Mouse (Mus musculus) CD8-positive naive resting alpha-beta T cell, adult 2 months (primary cell): Measurements from ENCODE around the gene Gemin4.
"Not testable (repeated sequence)": the region's sequence is repeated elsewhere in the genome, so short reads cannot be mapped to it uniquely, and the experiment has no call there.

Experiments
- DNase-seq, 2 experiments: peaks; one replicate each; pipeline ENCODE4 v3.0.0; 2022; ENCODE audit warnings: low read depth in 2 of 2, low spot score in 2 of 2

Gene Gemin4

DNA sequence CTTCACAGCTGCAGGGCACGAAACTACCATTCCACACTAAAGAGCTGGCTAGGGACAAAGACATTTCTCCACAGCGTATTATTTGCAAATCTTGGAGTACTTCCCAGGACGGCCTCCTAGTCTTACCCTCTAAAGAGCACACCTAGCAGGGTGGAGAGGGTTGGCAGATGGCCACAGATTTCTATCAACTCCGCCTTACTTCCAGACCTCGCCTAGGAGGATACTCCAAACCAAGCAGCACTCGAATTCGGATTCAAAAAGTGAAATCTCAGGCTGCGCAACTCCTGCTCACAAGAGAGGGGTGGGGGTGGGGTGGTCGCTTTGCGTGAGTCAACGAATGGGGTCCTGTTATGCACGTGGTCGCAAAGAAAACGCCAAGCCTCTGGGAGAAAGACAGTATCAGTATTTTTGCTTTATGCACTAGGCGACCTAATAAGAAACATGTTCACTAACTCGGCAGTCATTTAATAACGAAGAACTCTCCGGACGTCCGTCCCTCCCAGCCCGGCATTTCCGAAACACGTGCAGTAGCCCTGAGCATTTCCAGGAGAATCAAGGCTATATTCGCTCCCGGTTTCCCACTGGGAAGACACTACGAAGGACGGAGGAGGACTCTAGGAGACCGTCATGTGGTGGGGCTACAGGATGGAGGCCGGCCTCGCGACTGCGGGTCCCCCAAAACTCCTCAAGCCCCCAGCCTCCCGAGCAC, 629 bp downstream of the Gemin4 start:
- DNase-seq = no peak

DNA sequence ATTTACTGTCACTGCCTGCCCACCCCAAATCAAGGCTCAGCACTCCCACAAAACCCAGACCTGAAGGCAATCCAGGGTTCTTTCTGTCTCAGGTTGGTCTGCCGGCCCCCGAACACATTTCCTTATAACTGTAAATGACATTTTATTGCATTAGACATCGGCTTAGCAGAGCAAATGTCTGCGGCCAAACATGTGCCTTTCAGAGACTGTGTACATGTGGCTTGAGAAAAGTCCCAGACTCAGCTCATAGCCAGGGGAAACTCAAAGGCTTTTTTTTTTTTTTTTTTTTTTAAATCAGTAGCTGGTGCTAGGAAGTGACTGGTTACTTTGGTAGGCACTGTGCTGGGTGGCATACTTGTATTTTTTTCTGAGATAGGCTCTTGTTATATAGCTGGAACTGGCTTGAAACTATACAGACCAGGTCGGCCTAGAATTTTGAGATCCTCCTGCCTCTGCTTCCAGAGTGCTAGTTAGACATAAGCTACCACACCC, 1.4 kb downstream of the Gemin4 start:
- DNase-seq = no peak

DNA sequence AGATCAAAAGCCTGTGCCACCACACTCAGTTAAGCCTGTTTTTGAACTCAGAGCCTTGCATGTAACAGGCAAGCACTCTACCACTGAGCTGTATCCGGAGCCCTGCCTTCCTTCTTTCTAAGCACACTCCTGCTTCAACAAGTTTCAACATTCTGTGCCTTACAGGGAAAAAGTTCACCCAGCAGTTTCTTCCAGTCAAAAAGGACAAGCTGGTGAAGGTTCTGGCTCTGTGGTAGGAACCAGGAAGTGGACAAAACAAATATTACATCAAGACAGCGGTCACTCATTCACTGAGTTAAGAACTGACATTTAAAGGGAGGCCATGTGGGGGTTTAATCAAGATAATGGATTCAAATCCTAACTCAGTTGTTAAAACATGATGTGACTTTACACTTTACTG, 2.5 kb downstream of the Gemin4 start:
- DNase-seq = no peak

DNA sequence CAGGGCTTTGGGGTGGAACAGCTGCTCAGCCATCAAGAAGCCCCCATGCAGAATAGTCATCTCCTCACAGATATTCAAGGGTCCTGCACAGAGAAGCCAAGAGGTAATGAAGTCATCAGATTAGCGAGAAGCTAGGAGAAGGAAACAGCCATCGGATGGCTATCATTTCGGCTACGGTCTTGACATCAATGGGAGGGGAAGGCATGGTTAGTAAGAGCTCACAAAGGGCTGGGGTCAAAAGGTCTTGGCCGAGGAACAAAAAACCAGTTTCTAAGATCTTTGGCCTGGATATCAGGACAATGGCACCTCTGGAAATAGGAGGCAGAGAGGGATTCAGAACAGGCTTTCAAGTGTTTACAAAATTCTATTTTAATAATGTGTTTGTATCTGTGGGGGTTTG, 3.6 kb downstream of the Gemin4 start:
- no peak for DNase-seq

DNA sequence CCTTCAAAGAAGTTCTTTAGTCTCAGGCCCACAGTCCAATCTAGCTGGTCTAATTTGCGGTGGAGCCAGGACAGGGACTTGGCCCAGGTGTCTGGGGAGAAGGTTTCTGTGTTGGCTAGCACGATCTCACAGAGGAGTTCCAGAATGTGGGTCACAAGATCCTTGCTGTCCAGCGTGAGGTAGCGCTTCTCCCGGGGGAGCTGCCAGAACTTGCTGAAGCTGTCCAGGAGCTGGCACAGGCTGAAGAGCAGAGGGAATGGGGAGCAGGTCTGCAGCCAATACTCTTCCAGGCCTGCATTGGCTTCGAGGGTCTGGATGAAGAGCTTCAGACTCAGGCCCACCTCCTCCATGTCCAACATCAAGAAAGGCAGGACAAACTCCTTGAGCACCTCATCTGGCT, 5.9 kb downstream of the Gemin4 start:
- not testable (repeated sequence) for DNase-seq

DNA sequence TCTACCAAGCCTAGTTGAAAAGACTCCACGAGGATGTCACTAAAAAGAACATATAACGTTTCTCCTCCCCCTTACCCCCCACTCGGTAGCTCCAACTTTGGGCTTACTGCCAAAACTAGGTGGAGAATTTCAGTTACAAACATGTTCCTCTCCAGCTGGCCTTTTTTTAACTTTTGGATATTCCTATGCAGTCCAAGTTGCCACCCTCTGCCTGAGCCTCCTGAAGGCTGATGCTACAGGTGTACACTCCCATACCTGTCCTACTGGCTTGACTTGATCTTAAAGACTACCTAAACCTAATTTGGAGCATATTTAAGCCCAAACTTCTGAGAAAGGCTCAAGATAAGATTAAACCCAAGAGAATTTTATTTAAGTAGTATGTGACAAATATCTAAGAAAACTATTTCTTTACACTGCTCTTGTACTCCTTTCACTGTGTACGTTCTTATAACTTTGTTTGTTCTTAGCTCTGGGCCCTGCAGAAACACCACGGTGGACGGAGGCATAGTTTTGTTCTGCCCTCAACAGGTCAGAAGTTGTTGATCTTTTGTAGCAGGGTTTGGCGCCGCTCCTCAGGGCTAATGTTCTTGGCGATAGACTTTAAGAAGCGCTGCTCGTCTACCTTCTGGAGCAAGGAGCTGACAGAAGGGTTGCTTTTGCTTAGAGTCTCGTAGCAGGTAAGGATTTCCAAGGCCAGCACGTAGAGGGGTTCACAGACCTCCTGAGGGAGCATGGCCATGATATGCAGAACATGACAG, 7.1 kb downstream of the Gemin4 start:
- no peak for DNase-seq

DNA sequence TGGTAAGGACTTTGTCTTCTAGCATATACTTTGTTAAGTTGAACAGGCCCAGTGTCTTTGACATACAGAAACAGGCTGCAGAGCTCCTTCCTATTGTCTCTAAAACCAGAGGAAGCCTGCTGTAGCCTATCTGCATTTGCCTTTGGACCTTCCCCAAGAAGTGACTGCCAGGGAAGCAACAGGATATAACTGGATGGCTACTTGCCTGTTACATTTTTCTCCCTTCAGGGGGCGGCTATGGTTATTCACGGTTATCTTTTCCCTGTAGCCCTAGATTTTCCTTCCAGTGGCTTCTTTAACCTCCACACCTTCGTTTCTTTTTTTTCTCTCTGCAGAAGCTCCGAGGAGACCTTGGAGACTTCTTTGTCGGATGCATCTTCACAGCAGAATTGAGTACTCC, 10.7 kb downstream of the Gemin4 start:
- DNase-seq = no peak

DNA sequence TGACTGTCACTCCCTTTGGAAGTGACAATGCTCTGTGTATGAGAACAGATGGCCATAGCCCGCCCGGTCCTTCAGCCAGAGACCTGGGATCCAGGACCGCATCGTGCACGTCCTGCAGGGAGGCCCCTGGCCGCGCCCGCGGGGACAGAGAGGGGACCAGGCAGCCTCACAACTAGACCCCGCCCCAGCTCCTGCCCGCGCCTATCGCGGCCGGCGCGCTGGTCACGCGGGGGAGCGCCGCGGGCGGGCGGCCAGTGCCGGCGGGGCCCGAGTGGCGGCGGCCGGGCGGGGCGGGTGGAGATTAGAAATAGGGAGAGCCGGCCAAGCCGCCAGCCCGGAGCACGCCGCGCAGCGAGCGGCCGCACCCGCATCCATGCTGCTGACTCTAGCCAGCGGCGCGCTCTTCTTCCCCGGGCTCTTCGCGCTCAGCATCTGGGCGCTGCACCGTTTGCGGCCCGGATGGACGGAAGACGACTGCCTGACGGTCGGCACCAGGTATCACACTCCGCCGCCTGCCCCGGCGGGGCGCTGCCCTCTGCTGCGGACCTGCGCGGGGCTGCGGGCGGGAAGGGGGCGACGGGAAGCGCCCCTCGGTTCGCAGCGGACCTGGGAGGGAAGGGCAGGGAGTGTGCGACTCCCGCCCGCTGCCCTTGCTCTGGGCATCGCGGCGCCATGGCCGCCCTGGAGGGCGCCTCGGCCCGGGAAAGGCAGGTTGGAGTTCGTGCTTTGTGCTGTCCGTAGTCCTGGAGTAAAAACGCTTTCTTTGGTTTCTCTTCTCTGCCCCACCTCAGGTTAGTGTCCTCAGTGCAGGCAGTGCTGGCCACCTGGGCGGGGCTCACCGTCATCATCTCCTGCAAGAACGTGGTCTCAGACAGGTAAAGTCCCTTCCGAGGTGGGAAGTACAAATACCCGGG, 15.4 kb downstream of the Gemin4 start:
- peak; percentile 10 to 28 for DNase-seq

DNA sequence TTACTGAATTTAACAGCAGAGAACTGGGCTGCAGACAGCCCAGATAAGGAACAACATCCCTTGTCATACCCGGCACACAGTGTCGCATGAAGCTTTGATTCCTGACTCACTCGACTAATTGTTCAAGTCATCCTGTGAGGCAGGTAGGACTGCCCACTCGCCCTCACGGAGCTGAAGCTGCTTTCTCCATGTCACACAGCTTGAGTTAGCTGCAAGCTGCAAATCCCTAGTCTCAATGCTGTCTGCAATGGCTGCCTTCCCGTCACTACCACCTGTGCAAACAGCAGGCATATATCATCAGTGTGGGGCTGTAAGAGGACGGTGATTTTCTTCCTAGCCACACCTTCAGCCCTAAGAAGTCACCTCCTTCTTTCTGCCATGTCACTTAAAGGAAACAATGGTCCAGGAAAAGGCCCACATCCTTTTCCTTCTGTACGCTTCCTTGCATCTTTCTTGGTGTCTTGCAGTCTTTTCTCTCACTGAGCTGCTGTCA, 20.4 kb downstream of the Gemin4 start:
- no peak for DNase-seq

DNA sequence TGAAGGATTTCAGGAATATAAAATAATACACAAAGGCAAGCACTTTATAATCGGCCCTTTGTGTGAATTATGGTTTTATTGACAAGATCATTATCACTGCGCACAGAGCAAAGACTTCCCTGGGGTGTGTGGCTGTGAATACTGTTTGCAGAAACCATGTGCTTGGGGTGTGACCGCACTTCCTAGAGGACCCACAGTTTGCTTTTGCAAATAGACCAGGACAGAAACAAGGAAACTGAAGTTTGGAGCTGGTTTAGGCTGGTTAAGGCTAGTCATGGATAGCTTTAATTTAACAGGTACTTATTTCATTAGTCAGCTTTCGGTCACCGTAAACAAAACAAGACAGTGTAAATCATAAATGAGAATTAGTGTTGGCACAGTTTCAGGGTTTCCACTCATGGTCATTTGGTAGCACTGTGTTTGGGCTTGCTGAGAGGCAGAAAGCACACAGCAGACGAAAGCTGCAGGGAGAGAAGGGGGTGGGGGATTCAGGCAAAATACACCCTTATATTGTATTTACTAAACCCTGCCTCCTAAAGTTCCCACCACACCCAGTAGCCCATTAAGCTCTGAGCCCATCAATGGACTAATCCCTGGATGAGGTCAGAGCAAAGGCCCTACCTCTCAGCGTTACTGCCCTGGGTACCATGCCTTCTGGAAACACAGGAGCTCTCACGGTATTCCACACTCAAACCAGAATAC, 21.0 kb downstream of the Gemin4 start:
- no peak for DNase-seq

DNA sequence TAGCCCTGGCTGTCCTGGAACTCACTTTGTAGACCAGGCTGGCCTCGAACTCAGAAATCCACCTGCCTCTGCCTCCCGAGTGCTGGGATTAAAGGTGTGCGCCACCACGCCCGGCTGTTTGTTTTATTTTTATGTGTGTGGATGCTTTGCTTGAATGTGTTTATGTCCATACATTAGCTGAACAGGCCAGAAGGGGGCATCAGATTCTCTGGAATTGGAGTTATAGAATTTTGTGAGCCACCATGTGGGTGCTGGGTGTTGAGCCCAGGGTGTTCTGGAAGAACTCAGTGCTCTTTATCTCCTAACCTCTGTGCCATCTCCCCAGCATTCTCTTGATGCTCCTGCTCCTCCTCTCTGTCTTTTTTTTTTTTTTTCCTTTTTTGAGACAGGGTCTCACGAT, 30.6 kb downstream of the Gemin4 start:
- DNase-seq = no peak

DNA sequence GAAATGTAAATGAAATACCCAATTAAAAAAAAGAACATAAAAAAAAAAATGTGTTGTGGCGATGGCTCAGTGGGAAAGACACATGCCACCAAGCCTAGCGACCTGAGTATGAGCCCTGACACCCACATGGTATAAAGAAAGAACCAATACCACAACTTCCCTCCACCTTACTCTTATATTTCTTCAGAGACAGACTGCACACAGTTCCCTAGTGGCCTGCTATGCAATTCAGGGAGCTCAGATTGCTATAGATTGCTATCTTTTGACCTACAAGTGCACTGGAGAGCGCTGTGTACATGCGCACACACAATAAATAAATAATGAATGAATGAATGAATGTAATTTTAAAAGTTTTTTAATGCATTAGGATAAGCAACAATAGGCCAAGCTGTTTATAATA, 33.7 kb downstream of the Gemin4 start:
- DNase-seq = no peak

DNA sequence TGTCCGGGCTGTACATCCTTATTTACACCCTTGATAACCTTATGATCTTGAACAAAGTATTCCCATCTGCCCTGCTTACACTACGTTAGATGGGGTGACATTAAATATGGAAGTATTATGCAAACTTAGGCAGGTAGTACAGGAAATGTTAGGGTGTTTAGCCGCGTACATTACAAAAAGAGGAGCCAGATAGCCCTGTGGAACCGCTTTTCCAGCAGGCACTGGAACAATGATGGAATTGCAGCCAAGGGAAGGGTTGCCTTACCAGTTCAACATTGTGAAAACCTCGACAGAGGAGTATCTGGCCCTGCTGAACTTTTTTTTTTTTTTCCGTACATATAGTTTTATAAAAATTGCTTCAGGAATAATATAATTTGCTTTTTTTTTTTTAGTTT, 37.3 kb downstream of the Gemin4 start:
- DNase-seq = no peak

DNA sequence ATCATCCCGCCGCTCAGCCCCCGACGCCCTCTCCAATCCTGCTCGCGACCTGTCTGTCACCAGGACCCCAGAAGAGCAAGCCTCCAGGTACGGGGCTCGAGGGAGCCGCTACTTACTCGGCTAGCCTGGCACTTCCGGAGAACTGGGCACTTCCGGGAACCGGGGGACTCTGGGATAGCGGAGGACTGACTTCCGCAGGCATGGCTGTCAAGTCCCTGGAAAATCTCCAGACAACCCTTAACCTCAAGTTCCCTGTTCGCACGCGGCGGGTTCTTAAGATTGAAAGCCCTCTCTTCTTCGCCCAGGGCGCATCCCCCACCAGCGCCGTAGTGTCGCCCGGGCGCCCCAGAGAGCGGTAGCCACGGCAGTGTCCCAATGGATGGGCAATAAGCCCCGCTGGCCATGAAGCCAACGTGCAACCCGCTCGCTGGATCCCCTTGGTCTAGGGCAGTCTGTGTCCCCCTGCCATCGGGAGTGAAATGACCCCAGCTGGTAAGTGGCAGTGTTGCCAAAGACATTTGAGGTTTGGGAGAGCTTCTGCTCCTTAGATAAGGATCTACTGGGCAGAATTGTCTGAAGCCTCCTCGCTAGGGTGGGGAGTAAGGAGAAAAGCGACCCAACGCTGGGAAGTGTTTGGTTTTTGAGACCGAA, 37.8 kb downstream of the Gemin4 start, which contains the start of the genes Vps53 and Fam57a:
Gene Vps53 (minus strand): TSS at position 153 of the 651 bp plus-strand sequence.
Gene Fam57a (plus strand): TSS at position 177 of the 651 bp plus-strand sequence.
- DNase-seq = peak; percentile 68 to 75

DNA sequence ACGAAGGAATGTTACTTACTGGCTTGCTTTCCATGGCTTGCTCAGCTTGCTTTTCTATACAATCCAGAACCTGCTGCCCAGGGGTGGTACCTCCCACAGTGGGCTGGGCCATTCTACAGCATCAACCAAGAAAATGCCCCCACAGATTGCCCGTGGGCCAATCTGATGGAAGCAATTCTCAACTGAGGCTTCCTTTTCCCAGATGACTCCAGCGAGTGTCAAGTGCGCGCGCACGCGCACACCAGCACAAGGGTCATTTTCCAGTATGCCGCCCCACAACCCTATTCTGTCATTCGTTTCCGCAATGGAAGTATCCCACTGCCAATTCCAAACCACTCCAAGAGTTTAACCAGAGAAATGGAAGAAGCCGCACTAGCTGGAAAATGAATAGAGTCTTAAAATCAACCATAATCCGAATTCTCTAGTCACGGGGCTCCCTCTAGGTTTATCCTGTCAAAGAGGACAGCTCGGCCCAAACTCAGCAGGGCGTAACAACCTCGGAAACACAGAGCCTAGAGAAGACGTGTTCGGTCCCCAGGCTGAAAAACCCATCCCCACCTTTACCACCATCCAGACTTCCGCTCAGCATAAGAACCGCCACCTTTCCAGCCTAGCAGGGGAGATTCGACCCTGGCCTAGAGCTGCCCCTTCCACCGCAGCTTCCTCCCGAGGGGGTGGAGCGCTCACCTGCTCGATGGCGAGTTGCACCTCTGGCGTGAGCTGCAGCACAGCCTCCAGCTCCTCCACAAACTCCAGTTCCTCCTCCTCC, 38.6 kb downstream of the Gemin4 start:
- DNase-seq = no peak

DNA sequence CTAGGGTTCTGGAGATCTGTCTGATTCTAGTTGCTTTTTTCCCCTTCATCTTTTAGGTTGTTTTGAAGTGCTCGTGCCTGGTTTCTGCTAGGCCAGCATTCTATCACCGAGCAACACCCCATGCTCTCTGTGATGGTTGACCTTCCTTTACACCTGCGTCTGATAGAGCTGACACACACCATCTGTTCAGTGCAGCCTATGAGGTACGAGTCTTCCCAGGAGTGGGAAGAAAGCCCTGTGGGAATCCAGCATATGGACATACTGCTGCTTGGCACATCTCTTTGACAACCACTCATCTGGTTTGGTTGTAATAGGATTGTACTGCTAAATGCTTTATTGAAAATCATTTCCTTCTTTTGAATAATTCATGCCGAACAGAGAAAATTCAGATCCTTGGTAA, 47.3 kb downstream of the Gemin4 start:
- DNase-seq = no peak

DNA sequence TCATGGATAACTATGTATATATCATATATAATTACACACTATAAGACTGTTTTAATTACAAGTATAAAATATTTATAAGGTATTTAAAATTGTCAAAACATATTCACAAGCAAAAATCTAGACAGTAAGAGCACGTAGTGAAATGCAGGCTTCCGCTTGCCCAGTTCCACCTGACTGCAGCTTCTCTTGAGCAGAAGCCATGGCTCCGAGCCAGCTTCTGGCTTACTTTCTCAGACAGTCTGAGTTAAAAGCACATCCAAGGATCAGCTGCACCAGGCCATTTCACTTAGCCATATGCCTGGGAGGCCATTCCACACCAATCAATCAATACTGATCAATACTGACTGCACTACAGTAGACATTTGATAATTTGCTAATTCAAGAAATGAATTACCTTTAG, 48.5 kb downstream of the Gemin4 start:
- DNase-seq = no peak

DNA sequence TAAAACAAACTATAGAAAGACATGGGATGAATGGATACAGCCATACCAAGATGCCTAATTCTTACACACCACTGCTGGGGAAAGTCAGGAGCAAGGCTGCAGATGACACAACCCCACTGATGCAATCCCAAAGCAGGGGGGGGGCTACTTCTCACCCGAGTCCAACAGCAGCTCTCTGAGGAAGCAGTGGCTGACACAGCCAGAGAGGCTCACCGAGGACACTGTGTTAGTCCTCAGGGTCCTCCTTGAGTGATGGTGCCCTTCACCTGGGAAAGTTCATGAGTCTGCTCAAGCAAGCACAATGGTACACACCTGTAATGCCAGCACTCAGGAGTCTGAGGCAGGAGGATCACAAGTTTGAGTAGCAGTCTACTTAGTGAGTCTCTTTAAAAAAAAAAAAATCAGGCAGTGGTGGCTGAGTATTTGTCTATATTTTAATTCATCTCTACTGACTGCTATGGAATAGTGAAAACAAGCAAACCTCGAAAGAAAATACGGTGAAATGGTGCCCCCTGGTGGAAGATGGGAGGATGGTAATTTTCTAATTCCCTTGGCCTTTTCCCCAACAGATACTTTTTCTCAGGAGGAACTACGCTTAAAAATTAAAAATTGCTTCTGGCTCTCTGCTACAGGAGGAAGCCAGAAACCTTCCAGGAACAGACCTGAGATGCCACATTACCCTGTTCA, 50.2 kb downstream of the Gemin4 start:
- peak; percentile 69 to 76 for DNase-seq

DNA sequence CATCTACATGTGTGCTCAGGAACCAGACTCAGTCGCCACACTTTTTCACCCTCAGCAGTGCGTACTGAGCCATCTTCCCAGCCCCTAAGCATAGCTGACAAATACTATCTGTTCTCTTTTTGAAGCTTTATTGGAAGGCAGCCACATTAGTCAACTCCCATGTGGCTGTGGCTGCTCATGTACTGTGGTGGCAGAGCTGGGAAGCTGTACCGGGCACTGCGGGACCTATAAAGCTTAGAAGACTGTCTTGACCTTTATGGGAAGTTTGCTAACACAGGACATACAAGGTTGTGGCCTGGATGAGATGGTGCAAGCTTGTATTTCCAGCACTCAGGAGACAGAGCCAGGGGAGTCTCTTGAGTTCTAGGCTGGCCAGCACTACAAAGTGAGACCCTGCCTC, 50.8 kb downstream of the Gemin4 start:
- no peak for DNase-seq
